Mouse (Mus musculus) left cerebral cortex, postnatal 10 days (tissue): ENCODE data around the gene Tmem181a. TPM values are rescaled to one million over a fixed set of nuclear protein-coding genes. Genes with fewer than 3 reads are reported as not detected.
A peak's percentile ranks its signal among the peaks of the same experiment; 100 is the strongest.
"Not testable (repeated sequence)": the region's sequence is repeated elsewhere in the genome, so short reads cannot be mapped to it uniquely, and the experiment has no call there.

Experiments
- DNase-seq, 2 experiments: peaks; one replicate each; pipeline ENCODE4 v3.0.0; 2021 to 2022; ENCODE audit warnings: low spot score in 2 of 2, mixed read lengths in 1 of 2; ENCODE audit errors: extremely low spot score in 1 of 2
- intact Hi-C: fragments of 180-260 bp; cut with DNase I; formaldehyde crosslinking; loops from one replicate; pipeline ENCODE4 v1.15.1; 2025
- total RNA-seq, 2 experiments: library from RNA; stranded (reverse); gene quantifications; 2 replicates each; pipeline ENCODE4 v1.2.3; 2021

Tmem181a gene
- total RNA-seq, 2 experiments from 2014 or later, result 101 to 103 TPM

DNA sequence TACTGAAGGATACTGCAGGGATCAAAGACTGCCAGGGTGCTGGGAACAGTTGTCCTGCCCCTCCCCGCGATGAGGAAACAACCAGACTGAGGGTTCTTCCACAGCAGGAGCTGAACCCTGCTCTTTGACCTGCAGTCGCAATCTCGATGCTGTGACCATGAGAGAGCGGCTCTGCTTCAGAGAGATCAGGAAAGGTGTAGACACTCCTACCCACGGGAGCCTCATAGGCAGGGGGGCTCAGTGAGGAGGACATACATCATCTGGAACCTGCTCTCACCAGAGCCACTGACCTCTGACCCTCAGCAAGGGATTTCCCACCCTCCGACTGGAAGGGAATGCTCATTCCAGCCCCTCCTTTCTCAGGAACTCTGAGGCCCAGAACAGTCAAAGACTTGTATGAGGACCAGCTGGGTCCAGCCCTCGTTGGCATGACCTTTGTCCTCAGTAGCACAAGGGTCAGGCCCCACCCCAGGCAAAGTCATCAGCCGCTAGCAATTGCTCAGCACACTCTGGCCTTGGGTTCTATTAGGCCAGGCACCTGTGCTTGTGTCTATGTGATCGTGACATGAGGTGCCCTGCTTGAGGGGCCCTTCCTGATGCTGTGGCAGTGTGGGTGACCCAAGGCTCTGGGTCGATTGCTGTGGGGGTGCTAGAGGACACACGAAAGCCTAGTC is 43.7 kb downstream of the Tmem181a start:
- intact Hi-C loops, result not testable (repeated sequence)
- DNase-seq, result peak in 1 of 2 experiments; percentile 20

DNA sequence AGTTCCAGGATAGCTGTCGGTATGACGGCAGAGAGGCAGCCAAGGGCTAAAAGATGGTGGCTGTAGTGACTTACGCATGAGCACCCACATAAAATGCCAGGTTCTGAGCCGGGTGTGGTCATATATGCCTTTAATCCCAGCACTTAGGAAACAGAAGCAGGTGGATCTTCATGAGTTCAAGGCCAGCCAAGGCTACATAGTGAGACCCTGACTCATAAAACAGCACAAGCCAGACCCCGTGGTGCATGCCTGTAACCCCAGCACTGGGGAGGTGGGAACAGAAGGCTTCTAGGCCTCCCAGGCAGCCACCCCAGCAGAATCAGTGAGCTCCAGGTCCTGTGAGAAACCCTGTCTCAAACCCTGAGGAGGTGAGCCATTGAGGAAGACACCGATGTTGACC is 48.2 kb downstream of the Tmem181a start:
- intact Hi-C loops, DNase-seq: not testable (repeated sequence)

DNA sequence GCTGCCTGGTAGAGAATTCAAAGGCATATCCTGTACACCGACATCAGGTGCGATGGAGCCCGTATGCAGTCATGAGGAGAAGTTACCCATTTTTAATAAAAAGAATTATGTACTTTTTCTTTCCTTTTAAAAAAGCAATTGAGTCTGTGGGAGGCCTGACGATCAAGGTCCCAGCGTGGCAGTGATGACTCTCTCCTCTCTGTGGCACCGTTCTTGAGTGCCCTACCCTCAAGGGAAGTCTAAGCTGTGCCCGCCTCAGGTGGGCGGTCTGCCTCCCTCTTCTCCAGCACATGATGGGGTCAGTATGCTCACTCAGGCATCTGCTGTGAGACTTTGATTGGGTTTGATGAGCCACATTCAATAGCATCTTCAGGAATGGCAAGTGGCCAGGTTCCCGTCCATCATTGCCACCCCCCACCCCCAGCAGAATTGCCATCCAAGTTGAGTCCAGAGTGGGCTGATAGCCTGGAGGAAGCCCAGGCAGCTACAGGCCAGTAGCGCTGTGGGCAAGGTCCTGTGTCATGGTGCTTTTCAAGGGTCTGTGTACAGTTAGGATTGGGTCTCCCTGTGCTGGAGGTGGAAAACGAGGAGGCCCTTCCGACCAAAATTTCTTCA is 49.1 kb downstream of the Tmem181a start:
- DNase-seq, intact Hi-C loops: not testable (repeated sequence)

DNA sequence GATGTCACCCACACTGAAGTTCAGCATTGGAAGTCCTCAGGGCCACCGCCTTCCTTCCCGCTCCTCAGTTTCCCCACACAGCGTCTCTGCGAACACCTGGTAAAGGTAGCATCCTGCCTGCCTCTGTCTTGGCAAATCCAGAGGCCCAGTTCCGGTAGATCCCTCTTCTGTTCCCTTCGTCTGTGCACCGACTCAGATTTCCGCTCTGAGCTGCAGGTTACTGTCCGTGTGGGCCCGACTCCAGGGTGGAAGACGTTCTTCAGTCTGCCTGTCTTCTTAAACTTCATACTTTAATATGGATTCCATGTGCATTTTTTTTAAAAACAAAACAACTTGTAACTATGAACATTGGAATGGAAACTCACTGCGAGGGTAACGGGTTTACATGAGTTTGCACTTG is 49.8 kb downstream of the Tmem181a start:
- intact Hi-C loops, DNase-seq: not testable (repeated sequence)

DNA sequence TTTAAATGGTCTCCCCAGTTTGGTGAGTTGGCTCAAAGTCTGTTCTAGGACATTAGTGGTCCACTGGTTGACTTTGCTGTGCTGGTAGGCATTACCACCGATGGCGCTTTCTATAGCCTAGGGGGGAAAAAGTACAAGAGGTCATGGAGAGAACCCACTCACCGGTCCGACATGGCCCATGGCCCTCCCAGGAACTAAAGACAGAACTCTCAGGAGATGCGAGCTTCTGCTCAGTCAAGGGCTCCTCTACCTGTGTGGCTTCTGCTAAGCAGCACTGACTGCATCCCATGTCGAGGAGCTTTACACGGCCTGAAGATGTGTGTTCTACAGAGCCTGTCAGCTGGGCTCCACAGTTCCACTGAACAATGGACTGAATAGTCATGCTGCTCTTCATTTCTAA is 55.1 kb downstream of the Tmem181a start:
- intact Hi-C loops, DNase-seq: not testable (repeated sequence)

DNA sequence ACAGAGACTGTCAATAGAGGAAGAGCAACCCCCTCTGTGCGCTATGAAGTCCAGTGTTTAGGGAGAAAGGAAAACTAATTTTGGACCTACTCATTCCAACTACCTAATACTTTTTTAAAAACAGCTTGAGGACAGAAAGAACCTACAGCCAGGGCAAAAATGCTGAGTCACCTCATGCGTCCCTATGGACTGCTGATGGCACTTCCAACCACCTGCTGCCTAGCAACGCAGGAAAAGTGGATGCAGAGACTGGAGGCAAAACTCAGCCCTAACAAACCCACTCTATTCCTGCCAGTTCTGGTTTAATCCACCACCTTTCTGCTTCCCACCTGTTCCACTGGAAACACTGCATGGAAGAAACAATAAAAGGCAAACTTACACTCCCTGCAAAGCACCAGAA is 56.1 kb downstream of the Tmem181a start:
- peak in 1 of 2 experiments; percentile 24 for DNase-seq
- intact Hi-C loops, result not testable (repeated sequence)

DNA sequence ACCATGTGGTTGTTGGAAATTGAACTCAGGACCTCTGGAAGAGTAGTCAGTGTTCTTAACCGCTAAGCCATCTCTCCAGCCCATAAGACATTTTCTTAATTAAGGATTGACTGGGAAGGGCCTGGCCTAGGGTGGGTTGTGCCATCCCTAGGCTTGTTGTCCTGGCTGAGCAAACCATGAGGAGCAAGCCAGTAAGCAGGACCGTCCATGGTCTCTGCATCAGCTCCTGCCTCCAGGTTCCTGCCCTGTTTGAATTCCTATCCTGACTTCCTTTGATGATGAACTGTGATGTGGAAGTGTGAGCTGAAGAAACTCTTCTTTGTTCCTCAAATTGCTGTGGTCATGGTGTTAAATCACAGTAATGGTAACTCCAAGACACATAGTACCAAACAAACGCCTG is 57.8 kb downstream of the Tmem181a start:
- DNase-seq, intact Hi-C loops: not testable (repeated sequence)

DNA sequence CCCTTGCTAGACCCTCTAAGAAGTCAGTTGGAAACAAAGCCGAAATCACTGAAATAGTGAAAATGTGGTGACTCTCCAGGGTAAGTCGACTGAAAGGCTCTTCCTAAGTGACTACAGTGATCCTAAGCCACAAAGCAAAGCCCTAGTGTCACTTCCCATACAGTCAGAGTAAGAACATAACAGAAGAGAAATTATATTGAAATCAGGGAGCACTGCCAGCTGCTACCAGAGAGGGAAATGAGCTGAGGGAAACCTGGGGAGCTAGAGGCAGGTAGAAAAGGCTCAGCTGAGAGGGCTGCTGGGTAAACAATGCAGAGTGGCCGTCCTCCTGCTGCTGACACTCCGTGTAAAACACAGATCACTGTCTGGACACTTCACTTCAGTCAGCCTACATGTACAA is 59.0 kb downstream of the Tmem181a start:
- DNase-seq, intact Hi-C loops: not testable (repeated sequence)

DNA sequence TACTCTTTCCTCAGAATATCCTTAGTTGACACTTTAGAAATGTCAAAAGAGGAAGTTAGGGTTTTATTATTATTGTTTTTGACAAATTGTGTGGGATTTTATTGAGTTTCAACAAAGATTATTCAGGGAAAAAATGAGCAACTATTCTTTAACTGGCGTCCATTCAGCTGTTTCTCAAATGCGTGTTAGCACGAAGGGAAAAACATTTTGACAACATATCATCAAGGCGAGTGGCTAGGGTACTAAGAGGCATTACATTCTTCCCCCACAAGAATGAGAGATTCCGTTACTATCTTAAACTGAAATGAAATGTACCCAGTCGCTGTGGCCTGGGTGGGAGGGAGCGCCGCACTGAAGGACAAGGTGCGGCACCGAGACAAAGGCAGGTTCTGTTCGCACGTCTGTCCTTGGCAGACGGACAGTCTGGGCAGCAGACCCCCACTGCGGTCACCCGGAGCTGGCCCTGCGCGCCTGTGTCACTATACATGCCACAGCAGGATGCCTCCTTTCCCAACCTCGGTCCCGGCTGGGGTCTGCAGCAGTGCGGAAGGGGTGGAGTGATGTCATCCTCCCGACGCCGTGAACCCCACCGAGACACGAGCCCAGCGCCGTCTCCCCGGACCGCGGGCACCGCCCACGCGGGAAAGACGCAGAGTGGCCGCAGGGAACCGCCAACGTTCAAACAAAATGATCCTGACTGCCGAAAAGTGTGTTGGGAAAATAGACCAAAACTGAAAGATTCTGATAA is 59.9 kb downstream of the Tmem181a start:
- DNase-seq, result peak; percentile 74 to 86
- intact Hi-C loops, result not testable (repeated sequence)

DNA sequence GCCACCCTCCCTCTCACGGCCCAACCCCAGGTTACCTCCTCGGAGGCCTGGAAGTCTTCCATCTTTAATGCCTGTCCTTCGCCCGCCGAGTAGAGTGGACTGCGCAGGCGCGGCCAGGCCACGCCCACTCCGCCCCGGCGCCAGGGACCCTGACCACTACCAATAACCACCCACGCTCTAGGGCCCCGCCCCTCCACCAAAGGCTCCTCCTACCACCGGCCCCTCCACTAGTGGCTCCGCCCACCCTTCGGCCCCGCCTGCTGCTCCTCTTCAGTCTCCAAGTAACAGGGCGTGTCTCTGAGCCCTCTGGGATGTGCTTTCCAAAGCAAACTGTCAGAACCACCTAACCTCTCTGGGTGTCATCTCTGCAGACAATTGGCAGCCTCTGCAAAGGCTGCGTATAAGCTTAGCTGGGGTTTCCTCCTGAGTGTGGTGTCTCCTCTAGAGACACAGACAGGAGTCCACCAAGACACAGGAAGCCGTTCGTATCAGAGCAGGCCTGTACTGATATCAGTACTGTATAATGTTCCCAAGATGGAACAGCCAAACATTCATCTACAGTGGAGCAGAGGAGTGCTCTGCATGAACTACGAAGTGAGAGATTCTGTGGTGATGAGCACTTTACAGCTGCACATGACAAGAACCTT is 60.8 kb downstream of the Tmem181a start, which contains the start of gene Dynlt1a:
Dynlt1a (minus strand) TSS at position 162 of the 647 bp plus-strand sequence.
- peak; percentile 95 to 98 for DNase-seq
- intact Hi-C loops, result not testable (repeated sequence)

DNA sequence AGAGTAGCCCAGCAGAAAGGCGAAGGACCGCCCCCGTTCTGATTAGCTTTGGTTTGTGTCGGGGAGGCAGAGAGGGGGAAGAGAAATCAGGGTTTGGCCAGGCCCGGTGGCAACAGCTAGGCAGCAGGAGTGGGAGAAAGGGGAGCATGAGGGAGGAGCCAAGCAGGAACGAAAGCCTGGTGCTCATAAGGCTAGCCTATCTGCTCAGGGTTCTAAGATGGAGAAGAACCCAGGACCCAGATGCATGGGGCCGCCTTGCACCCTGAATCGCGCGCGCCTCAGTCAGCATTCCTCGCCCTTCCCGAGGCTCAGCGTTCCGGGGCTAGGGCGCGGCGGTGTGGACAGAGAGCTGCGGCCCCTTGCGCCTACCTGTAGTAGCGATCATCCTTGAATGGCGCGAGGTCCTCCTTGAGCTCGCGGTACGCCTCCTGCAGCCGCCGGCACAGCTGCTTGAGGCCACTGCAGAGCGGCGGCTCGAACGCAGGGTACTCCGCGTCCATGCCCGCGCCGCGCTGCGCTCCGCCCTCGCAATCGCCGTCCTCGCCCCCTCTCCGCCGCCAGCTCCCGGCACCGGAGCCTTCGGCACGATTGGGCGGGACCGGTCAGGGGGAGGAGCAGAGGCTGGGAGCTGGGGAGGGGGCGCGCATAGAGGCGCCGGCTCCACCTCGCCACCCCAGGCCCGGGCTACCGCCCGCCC is 64.6 kb downstream of the Tmem181a start:
- DNase-seq, result peak in 1 of 2 experiments; percentile 15

DNA sequence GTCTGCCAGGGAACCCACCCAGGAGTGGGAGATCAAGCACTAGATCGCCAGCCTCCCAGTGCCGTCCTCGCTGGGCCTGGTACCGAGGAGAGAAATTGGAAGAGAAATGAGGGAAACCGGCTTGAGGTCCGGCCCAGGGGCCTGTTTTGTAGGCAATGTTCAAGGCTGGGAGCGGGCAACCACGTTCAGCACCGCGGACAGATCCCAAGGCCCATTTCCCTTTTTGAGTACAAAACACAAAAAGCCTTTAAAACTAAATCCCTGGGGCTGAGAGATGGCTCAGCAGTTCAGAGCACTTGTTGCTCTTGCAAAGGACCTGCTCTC is 65.1 kb downstream of the Tmem181a start:
- DNase-seq, intact Hi-C loops: not testable (repeated sequence)

More for the DNA sequence above, 64.6 kb downstream of the Tmem181a start:
- intact Hi-C loops, result not testable (repeated sequence)

DNA sequence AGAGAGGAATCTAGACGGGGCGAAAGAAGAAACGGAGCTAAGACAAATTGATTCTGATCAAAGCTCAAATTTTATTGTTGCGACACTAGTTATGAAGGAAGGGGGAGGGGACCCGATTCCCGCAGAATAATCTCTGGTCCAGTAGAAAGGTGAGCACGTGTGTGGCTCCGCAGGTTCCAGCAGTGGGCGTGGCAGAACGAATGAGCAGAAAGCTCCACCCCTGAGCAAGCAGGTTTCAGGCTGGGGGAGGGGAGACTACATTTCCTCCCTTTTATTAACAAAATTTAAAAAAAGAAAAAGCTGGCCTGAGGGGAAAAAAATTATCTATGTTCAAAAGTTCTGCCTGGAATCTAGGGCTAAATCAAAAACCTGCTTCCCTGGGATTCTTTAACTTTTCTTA is 68.4 kb downstream of the Tmem181a start:
- intact Hi-C loops, DNase-seq: not testable (repeated sequence)

DNA sequence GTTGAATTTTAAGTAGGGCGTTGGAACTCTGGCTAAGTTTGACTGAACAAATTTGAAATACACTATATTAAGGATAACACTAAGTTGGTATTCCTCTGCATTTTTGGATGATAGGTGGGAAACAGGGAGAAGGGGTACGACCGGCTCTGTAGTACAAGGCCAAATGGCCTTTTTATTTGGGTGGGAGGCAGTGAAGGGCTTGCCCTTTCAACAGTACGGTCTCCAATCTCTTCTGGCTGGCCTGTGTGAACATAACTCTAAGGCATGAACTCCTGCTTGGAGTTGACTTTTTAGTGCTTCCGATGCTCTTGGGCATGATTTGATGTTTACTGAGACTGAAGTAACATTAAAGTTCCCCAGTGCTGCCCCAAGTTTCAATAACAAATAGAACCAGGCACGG is 68.9 kb downstream of the Tmem181a start:
- DNase-seq, intact Hi-C loops: not testable (repeated sequence)

DNA sequence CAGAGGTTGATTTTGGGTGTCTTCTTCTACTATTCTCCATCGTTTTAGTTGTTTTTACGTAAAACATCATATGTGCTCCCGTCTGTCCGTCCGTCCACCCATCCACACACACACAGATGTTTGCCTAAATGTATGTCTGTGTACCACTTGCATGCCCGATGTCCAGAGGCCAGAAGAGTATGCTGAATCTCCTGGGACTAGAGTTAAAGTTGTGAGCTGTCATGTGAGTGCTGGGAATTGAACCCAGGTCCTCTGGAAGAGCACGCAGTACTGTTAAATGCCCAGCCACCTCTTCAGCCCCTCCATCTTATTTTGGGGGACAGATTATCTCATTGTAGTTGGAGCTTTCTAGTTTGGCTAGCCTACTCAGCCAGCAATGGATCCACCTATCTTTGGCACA is 70.9 kb downstream of the Tmem181a start:
- DNase-seq, result peak in 1 of 2 experiments; percentile 13
- intact Hi-C loops, result not testable (repeated sequence)

DNA sequence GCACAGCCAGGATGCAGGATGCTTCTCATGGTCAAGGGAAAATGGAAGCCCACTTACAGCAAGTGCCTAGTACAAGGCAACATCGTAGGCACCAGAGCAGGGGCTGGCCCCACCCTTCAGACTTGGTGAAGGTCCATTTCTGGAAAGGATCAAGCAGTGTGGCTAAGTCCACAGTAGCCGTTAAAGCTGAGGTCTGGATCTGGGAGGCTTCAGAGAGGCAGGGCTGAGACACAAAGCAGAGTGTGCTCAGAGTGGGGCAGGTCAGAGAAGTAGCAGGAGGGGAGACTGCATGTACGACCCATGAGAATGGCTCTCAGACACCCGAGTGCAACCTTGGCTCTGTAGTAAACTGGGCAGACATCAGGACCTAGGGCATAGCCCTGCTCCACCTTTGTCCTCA is 72.3 kb downstream of the Tmem181a start:
- DNase-seq, intact Hi-C loops: not testable (repeated sequence)

DNA sequence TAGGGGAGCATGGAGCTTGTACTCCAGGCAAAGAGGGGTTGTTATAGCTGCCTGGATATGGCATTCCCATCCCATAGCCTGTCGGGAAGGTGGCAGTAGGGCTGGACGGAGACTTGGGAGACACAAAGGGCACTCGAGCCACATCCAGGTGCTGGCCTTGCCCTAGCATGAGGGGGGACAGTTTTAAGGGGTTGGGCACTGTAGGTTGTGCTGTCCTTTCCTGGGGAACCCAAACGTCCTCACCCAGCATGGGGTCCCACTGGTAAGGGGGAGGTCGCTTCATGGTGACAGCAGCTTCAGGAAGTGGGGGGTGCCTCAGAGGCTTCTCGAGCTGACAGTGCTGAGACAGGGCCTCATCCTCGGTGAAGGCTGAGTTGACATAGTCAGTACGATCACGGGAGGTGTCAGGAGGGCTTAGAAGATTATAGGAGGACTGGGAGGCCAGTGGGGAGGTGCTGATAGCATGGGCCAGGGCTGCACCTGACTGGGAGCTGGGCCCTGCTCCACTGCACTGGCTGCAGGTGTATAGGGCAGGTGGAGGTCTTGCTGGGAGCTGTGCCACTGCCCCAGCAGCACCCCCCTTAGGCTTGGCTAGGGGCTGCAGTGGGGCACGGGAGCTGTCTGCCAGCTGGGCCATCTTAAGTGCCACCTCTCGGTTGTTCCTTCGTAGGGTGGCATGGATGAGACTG is 86.1 kb downstream of the Tmem181a start:
- intact Hi-C loops, DNase-seq: not testable (repeated sequence)

DNA sequence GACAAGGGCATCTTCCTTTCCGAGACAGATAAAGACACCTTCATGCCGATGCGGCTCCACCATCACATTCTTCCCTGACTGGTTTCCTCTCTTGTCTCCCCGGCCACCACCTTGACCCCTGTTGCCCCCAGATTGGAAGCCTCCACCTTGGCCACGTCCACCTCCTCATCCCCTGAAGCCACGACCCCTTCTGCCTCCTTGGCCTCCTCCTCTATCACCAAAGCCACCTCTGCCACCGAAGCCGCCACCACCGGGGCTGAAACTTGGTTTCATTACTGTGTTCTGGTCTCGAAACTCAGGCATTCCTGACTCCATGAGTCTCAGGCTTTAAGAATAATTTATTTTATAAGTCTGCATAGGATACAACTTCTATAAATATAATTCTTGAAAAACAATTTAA is 98.6 kb downstream of the Tmem181a start:
- intact Hi-C loops, result not testable (repeated sequence)
- DNase-seq, result peak in 1 of 2 experiments; percentile 34
